Mouse (Mus musculus): Measurements from ENCODE around the gene Alox5ap. TPM values are rescaled to one million over a fixed set of nuclear protein-coding genes. Genes with fewer than 3 reads are reported as not detected.

Gene Alox5ap
- total RNA-seq, 4 experiments from 2014 or later, result 10.3 to 19.4 (median 11.9) TPM

GRCm38 (mm10) chr5:149259093-149259492 lies 5.5 kb upstream of the Alox5ap start:
- no peak for DNase-seq (ENCODE audit: low spot score in 2 of 2)

GRCm38 (mm10) chr5:149261449-149261848 lies 3.1 kb upstream of the Alox5ap start:
- no peak for DNase-seq (ENCODE audit: low spot score in 2 of 2)

- no peak for DNase-seq (ENCODE audit: low spot score in 2 of 2)
Measured at GRCm38 (mm10) chr5:149261866-149262265, 2.7 kb upstream of the Alox5ap start.

GRCm38 (mm10) chr5:149264878-149265279 lies 312 bp downstream of the Alox5ap start:
- no peak for DNase-seq (ENCODE audit: low spot score in 2 of 2)

- DNase-seq (ENCODE audit: low spot score in 2 of 2), result no peak
Measured at GRCm38 (mm10) chr5:149266761-149267221, 2.2 kb downstream of the Alox5ap start.

- DNase-seq (ENCODE audit: low spot score in 2 of 2), result no peak
Measured at GRCm38 (mm10) chr5:149267493-149267892, 2.9 kb downstream of the Alox5ap start.

- DNase-seq (ENCODE audit: low spot score in 2 of 2), result no peak
Measured at GRCm38 (mm10) chr5:149271291-149271690, 6.7 kb downstream of the Alox5ap start.

- DNase-seq (ENCODE audit: low spot score in 2 of 2), result no peak
Measured at GRCm38 (mm10) chr5:149272535-149272934, 8.0 kb downstream of the Alox5ap start.

- DNase-seq (ENCODE audit: low spot score in 2 of 2), result no peak
Measured at GRCm38 (mm10) chr5:149274390-149275104, 10.0 kb downstream of the Alox5ap start.

GRCm38 (mm10) chr5:149275105-149275494 lies 10.5 kb downstream of the Alox5ap start:
- no peak for DNase-seq (ENCODE audit: low spot score in 2 of 2)

- no peak for DNase-seq (ENCODE audit: low spot score in 2 of 2)
Measured at GRCm38 (mm10) chr5:149277529-149277928, 13.0 kb downstream of the Alox5ap start.

GRCm38 (mm10) chr5:149279273-149279844 lies 14.8 kb downstream of the Alox5ap start:
- DNase-seq (ENCODE audit: low spot score in 2 of 2), result peak; percentile 36 to 45

- no peak for DNase-seq (ENCODE audit: low spot score in 2 of 2)
Measured at GRCm38 (mm10) chr5:149283009-149283408, 18.4 kb downstream of the Alox5ap start.

GRCm38 (mm10) chr5:149283821-149284220 lies 19.3 kb downstream of the Alox5ap start:
- no peak for DNase-seq (ENCODE audit: low spot score in 2 of 2)

- no peak for DNase-seq (ENCODE audit: low spot score in 2 of 2)
Measured at GRCm38 (mm10) chr5:149286021-149286420, 21.5 kb downstream of the Alox5ap start.

- no peak for DNase-seq (ENCODE audit: low spot score in 2 of 2)
Measured at GRCm38 (mm10) chr5:149287148-149288038, 22.8 kb downstream of the Alox5ap start.

- DNase-seq (ENCODE audit: low spot score in 2 of 2), result no peak
Measured at GRCm38 (mm10) chr5:149291266-149291665, 26.7 kb downstream of the Alox5ap start.

- DNase-seq (ENCODE audit: low spot score in 2 of 2), result peak; percentile 30 to 42
Measured at GRCm38 (mm10) chr5:149293071-149293470, 28.5 kb downstream of the Alox5ap start.

- no peak for DNase-seq (ENCODE audit: low spot score in 2 of 2)
Measured at GRCm38 (mm10) chr5:149296808-149297207, 32.2 kb downstream of the Alox5ap start.

- no peak for DNase-seq (ENCODE audit: low spot score in 2 of 2)
Measured at GRCm38 (mm10) chr5:149297464-149297863, 32.9 kb downstream of the Alox5ap start.

- DNase-seq (ENCODE audit: low spot score in 2 of 2), result no peak
Measured at GRCm38 (mm10) chr5:149298234-149298633, 33.7 kb downstream of the Alox5ap start.
